23 mouse cellular contexts compared by ENCODE assay signal in the genomic region with DNA sequence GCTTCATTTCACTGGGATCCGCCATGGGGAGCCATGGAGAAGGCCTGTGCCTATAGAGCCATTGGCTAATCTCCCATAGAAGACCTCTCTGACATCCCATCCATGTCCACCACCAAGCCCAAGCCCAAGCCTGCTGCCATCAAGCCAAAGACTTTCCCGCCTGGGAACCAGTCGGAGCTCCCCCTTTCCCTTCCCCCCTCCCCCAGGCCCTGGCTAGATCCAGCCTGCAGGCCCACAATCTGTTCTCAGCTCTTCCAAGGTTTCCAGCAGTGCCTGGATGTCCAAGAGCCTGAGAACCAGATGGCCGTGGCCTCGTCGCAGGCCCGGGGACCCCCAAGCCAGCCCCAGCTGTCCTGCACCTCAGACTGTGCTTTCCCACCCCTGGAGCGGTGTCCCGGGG.
"Had no signal": no experiment of that assay in that cellular context is flagged by ENCODE, and none has a peak within 500 bp of the region (broad histone marks: within the 10 kb centered on the region; RNA-seq: fewer than 3 reads in every experiment).

No protein-coding gene starts in this region.

- H3K36me3 ChIP-seq: embryonic facial prominence, embryonic 10.5 days; embryonic facial prominence, embryonic 12.5 days; embryonic facial prominence, embryonic 13.5 days; embryonic facial prominence, embryonic 15.5 days; forebrain, embryonic 10.5 days; forebrain, embryonic 12.5 days; forebrain, embryonic 15.5 days had no signal

- H3K4me3 ChIP-seq: embryonic facial prominence, embryonic 10.5 days; embryonic facial prominence, embryonic 12.5 days; embryonic facial prominence, embryonic 13.5 days; embryonic facial prominence, embryonic 15.5 days; erythroblast, embryonic 14.5 days; forebrain, embryonic 10.5 days; forebrain, embryonic 12.5 days; forebrain, embryonic 13.5 days; forebrain, embryonic 15.5 days; gastrocnemius, adult 2 months; heart, adult 2 months had no signal

- H3K9me3 ChIP-seq: embryonic facial prominence, embryonic 10.5 days; embryonic facial prominence, embryonic 12.5 days; embryonic facial prominence, embryonic 13.5 days; embryonic facial prominence, embryonic 15.5 days; forebrain, embryonic 10.5 days; forebrain, embryonic 12.5 days; forebrain, embryonic 13.5 days; forebrain, embryonic 15.5 days had no signal

- DNase-seq: cerebellum, adult 2 months; cerebellum, adult 8-10 months; cerebellum, adult 9-10 months; cerebellum, adult 9-11 months; cerebellum, postnatal 36 days; embryo, embryonic 11 days; forebrain, postnatal 0 days; gastrocnemius, adult 2 months; gastrocnemius, postnatal 10 days; gastrocnemius, postnatal 14 days; gastrocnemius, postnatal 25 days; gastrocnemius, postnatal 36 days; heart, adult 18-20 months; heart, adult 2 months had no signal

- H3K4me1 ChIP-seq: embryonic facial prominence, embryonic 10.5 days; embryonic facial prominence, embryonic 12.5 days; embryonic facial prominence, embryonic 13.5 days; embryonic facial prominence, embryonic 15.5 days; forebrain, embryonic 10.5 days; forebrain, embryonic 12.5 days; forebrain, embryonic 13.5 days; forebrain, embryonic 15.5 days had no signal

- H3K27me3 ChIP-seq: embryonic facial prominence, embryonic 12.5 days; embryonic facial prominence, embryonic 13.5 days; embryonic facial prominence, embryonic 15.5 days; forebrain, embryonic 13.5 days; forebrain, embryonic 15.5 days had no signal

- H3K27ac ChIP-seq: embryonic facial prominence, embryonic 10.5 days; embryonic facial prominence, embryonic 12.5 days; embryonic facial prominence, embryonic 13.5 days; embryonic facial prominence, embryonic 15.5 days; forebrain, embryonic 10.5 days; forebrain, embryonic 12.5 days; forebrain, embryonic 13.5 days; forebrain, embryonic 15.5 days; gastrocnemius, adult 2 months; heart, adult 2 months had no signal
